Mouse (Mus musculus) hindbrain, embryonic 16.5 days (tissue): ENCODE results near the gene Pclaf. TPM values are rescaled to one million over a fixed set of nuclear protein-coding genes. Genes with fewer than 3 reads are reported as not detected.

Experiments used
- ATAC-seq: fragments of 200-750 bp; cut with Nextera tagmentation; 2 replicates; pipeline ENCODE4 v1.8.0; 2017; ENCODE audit warnings: moderate TSS enrichment, moderate library complexity
- H3K27ac ChIP-seq: fragments of 300-500 bp; sonication (generic); 2 replicates; pipeline ENCODE4 v1.5.1; 2014; ENCODE audit warnings: low read depth, mild to moderate bottlenecking, control low read depth, low read length, moderate library complexity
- H3K27me3 ChIP-seq: fragments of 300-500 bp; sonication (generic); replicated peaks from 2 replicates; pipeline ENCODE4 v1.6.1; 2014; ENCODE audit warnings: low read length; ENCODE audit not compliant: control insufficient read depth, insufficient read depth
- H3K36me3 ChIP-seq: fragments of 300-500 bp; sonication (generic); 2 replicates; pipeline ENCODE4 v1.6.1; 2014; ENCODE audit warnings: mild to moderate bottlenecking, low read length, moderate library complexity, mixed read lengths; ENCODE audit not compliant: control insufficient read depth, insufficient read depth
- H3K4me1 ChIP-seq: fragments of 300-500 bp; sonication (generic); 2 replicates; pipeline ENCODE4 v1.6.1; 2014; ENCODE audit warnings: low read depth, low read length; ENCODE audit not compliant: control insufficient read depth, insufficient read depth
- H3K4me2 ChIP-seq: fragments of 300-500 bp; sonication (generic); 2 replicates; pipeline ENCODE4 v1.6.1; 2014; ENCODE audit warnings: mild to moderate bottlenecking, low read length, control low read depth, moderate library complexity
- H3K4me3 ChIP-seq: fragments of 300-500 bp; sonication (generic); 2 replicates; pipeline ENCODE4 v1.5.1; 2014; ENCODE audit warnings: mild to moderate bottlenecking, low read length, control low read depth, moderate library complexity
- H3K9ac ChIP-seq: fragments of 300-500 bp; sonication (generic); 2 replicates; pipeline ENCODE4 v1.6.1; 2014; ENCODE audit warnings: low read depth, mild to moderate bottlenecking, control low read depth, low read length, moderate library complexity
- H3K9me3 ChIP-seq: fragments of 300-500 bp; sonication (generic); 2 replicates; pipeline ENCODE4 v1.6.1; 2014; ENCODE audit warnings: mild to moderate bottlenecking, low read length, moderate library complexity; ENCODE audit not compliant: control insufficient read depth
- WGBS: fragments of 180-500 bp; shearing (Covaris S2); extraction: QIAGEN DNeasy Blood & Tissue Kit; methylation state at CpG from one replicate; pipeline ENCODE4 v1.1.7; 2014; 5-methylcytosine and 5-hydroxymethylcytosine counted together
- polyA plus RNA-seq: library from polyadenylated mRNA; unstranded; fragments of >200 nt; fragmentation: Nextera tagmentation; extraction: Ambion mirVana; gene quantifications from 2 replicates; pipeline ENCODE4 v1.2.1, GENCODE M21; 2015

Pclaf gene
- polyA plus RNA-seq, result 24.4 and 28.9 TPM in 2 replicates

DNA sequence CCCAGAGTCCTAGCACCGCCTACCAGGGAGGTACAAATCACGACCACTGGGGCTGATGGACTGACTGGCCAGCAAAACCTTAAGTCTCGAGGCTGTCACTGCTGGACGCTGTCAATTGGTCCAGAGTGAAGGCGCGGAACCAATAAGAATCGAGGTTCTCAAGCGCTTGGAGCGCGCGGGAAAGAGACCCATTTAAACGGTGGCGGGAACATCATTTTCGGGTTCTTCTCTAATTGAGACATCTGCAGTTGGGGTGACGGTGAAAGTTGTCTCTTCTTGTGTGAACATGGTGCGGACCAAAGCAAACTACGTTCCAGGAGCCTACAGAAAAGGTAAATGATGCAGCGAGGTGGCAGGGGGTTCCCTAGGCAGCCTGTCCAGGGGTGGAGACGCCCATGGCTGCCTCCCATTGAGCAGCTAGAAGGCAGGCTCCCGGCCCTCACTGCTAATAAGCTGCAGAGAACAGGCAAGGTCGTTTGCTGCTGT lies at the start of gene Pclaf:
Gene Pclaf (plus strand): TSS at position 95 of the 486 bp plus-strand sequence.
- Histone ChIP-seq H3K36me3 (no peaks in the 10 kb centered on the region), H3K4me3 (peak within 1 kb of the TSS; percentile 43), H3K27ac (no peak within 1 kb of the TSS), H3K9me3 (no peaks in the 10 kb centered on the region), H3K4me2 (peak within 1 kb of the TSS; percentile 84), H3K27me3 (no peaks in the 10 kb centered on the region), H3K9ac (peak within 1 kb of the TSS; percentile 19), H3K4me1 (peaks cover 8% of the 10 kb centered on the region)
- under 1% methylated on average over 21 of the region's 21 CpGs for WGBS
- ATAC-seq, result peak; percentile 92

DNA sequence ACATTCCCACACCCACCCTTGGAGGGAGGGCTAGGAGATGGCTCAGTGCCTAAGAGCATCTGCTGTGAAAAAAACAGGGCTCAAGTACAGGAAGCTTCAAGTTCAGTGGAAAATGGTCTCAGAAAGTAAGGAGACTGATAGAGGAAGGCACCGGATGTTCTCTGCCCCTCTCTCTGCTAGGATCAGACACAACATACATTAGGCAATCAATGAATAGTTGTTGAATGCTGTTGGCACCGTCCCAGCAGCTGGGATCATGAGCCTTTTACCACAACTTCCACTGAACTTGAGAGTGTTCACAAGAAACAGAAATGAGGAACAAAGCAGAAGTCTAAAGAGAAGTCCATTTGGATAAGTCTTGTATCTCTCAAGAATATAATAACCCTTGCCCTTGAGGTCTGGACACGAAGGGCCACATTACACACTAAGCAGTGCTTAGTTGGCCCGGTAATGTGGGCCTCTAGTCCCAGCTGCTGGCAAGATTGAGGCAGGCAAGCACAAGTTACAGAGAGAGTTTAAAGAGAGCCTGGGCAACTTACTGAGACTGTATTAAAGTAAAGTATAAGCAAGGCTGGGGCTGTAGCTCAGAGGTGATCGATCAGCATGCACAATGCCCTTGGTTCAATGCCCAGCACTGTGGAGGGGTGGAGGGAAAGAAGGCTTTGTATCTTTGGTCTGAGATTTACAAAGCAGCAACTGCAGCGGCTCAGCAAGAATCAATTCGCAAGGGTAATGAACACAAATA lies 45.4 kb upstream of the Pclaf start:
- Histone ChIP-seq H3K4me2 (no peak overlapping the region), H3K9me3 (no peaks in the 10 kb centered on the region), H3K9ac (no peak overlapping the region; the same call in 1 of the 2 replicates), H3K4me1 (peaks cover 11% of the 10 kb centered on the region), H3K27ac (peak overlapping the region; percentile 48), H3K4me3 (no peak overlapping the region), H3K36me3 (0 out of 2 replicates have a peak, but pooled peaks cover 2% of the 10 kb centered on the region), H3K27me3 (no peaks in the 10 kb centered on the region)
- 34% methylated on average over 7 of the region's 7 CpGs for WGBS
- peak; percentile 72 for ATAC-seq

DNA sequence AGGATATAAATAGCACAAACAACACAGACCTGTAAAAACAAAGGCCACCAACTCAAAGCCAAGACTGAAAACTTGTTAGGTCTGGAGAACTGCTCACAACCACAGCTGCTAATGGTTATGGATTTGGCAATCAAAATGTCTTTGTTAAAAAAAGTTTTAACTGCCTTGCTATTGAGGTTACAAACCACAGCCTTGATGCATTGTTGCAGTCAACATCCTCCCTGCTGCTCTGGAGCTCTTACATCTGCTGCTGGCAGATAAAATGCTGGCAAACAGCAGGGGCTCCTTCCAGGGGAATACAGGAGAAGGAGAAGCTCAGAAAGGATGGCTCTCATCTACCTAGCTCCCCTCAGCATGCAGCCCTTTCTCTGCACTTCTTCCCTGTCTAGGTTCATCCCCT lies 41.9 kb upstream of the Pclaf start:
- Histone ChIP-seq H3K4me3 (no peak overlapping the region), H3K4me1 (peaks cover 11% of the 10 kb centered on the region), H3K36me3 (peaks cover 8% of the 10 kb centered on the region; the same call in 1 of the 2 replicates), H3K27me3 (no peaks in the 10 kb centered on the region), H3K9me3 (no peaks in the 10 kb centered on the region), H3K27ac (no peak overlapping the region), H3K9ac (no peak overlapping the region), H3K4me2 (no peak overlapping the region)
- no peak for ATAC-seq

DNA sequence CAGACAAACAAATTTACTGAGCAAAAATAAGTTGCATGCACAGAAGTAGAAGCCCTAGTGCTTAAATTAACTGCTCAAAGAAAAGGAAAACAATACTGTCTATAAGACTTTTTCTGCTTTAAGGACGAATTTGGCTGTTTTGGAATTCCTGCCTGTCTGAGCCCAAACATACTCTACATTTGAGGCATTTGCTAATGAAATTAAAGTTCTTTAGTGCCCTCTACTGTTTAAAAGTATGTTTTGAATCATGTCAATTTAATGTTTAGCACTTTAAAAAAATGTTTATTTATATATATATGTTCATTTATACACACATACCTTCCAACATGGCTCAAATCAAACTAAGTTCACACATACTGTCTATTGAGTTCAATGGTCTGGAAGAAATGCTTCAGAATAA lies 39.8 kb upstream of the Pclaf start:
- 0% methylated on average over 1 of the region's 1 CpGs for WGBS

DNA sequence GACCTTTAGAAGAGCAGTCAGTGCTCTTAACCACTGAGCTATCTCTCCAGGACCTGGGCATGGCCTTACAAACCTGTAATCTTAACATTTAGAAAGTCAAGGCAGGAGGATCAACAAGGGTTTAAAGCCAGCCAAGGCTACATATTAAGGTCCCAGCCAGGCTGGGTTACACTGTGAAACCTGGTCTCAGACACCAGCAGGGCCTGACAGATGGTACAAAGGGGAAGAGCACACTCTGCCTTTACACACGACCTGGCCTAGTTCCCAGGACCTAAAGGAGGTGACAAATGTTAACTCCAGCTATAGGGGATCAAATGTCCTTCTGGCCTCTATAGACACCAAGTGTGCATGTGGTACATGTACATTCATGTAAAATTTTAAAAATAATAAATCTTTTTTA lies 30.4 kb upstream of the Pclaf start:
- H3K27me3 ChIP-seq, result no peaks in the 10 kb centered on the region
- no peak overlapping the region for H3K9ac ChIP-seq
- no peak overlapping the region for H3K27ac ChIP-seq
- no peak overlapping the region for H3K4me2 ChIP-seq
- no peak overlapping the region for H3K4me3 ChIP-seq
- H3K4me1 ChIP-seq, result no peaks in the 10 kb centered on the region
- WGBS, result 63% methylated on average over 1 of the region's 1 CpGs
- ATAC-seq, result no peak
- no peaks in the 10 kb centered on the region for H3K9me3 ChIP-seq
- peaks cover 28% of the 10 kb centered on the region for H3K36me3 ChIP-seq

More for the DNA sequence above, 39.8 kb upstream of the Pclaf start:
- no peak for ATAC-seq
- no peaks in the 10 kb centered on the region for H3K9me3 ChIP-seq
- H3K36me3 ChIP-seq, result peaks cover 10% of the 10 kb centered on the region
- H3K4me1 ChIP-seq, result peaks cover 4% of the 10 kb centered on the region
- no peak overlapping the region for H3K27ac ChIP-seq
- no peak overlapping the region for H3K4me3 ChIP-seq
- H3K4me2 ChIP-seq, result no peak overlapping the region
- H3K27me3 ChIP-seq, result no peaks in the 10 kb centered on the region
- no peak overlapping the region for H3K9ac ChIP-seq

DNA sequence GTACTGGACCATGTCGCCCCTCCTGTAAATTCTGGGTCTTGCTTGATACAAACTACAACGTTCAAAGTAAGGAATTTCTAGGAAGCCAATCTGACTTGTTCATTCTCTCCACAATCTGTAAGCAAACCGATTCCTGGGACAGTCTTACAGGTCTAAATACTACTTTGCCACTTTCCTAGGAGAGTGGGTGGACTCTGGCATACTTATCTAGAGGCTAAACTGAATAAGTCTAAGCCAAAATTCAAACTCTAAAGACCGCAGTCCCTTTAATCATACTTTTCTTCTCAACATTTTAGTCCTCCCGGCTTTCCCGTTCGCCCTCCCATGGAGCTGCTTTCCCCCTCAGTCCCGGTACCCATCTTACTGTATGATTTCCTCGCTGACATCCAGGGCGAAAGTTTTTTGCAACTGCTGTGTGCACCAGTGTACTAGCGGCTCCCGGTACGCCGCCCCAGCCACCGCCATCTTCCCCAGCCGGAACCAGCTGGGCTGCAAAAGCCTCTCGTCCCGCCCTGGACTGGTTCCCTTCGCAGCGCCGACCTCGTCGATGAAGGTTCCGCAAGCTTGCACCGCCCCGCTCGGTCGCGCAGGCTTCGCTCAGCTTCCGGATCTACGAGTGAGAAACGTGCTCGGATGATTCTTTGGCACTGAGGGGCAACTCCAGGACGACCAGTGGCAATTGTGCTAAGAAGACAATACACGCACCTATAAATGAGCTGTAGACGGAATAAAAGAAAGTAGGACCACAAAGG lies 5.3 kb upstream of the Pclaf start:
- Histone ChIP-seq H3K4me2 (peak overlapping the region; percentile 91), H3K36me3 (no peaks in the 10 kb centered on the region), H3K27me3 (no peaks in the 10 kb centered on the region), H3K27ac (peak overlapping the region; percentile 75), H3K9me3 (no peaks in the 10 kb centered on the region), H3K9ac (peak overlapping the region; percentile 78), H3K4me3 (peak overlapping the region; percentile 76), H3K4me1 (peaks cover 9% of the 10 kb centered on the region)
- WGBS, result under 1% methylated on average over 37 of the region's 37 CpGs
- ATAC-seq, result peak; percentile 99

DNA sequence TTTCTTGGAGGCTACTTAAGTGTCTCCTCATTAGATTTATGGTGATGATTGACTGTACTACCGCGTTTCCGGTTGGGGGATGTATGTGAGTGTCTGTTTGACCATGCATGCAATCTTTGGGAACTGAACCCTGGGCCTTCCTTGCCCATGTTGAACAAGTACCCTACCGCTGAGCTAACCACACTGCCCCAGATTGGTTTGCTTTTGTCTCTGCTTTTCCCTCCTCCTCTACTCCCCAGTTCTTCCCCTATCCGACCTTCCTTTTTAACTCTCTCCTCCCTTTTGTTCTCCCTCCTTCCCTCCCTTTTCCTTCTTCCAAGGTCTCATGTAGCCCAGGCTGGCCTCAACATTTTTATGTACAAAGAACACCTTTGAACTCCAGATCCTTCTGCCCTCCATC lies 1.1 kb downstream of the Pclaf start:
- H3K36me3 ChIP-seq, result no peaks in the 10 kb centered on the region
- peaks cover 5% of the 10 kb centered on the region for H3K4me1 ChIP-seq
- no peaks in the 10 kb centered on the region for H3K27me3 ChIP-seq
- H3K4me2 ChIP-seq, result peak overlapping the region; percentile 37
- H3K27ac ChIP-seq, result no peak overlapping the region
- 8% methylated on average over 5 of the region's 5 CpGs for WGBS
- peak overlapping the region; percentile 43 for H3K4me3 ChIP-seq
- no peak overlapping the region for H3K9ac ChIP-seq
- H3K9me3 ChIP-seq, result no peaks in the 10 kb centered on the region
- no peak for ATAC-seq

DNA sequence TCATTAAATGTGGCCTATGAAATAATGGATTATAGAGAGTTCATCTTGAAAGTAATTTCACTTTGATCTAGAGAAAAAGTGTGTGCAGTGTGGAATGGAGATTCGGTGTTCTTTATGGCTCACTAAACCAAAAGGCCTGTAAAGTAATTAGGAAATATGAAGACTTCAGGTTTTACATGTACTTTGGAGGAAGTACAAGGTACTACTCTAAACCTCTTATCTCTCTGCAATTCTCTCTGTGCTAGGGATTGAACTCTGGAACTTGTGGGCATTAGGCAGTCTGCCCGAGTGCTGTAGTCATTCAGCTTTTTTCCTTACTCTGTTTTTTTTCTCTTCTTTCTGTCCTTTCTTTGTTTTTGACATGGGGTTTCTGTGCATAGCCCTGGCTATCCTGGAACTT lies 6.9 kb downstream of the Pclaf start:
- H3K27ac ChIP-seq, result no peak overlapping the region
- no peaks in the 10 kb centered on the region for H3K27me3 ChIP-seq
- no peaks in the 10 kb centered on the region for H3K36me3 ChIP-seq
- ATAC-seq, result no peak
- no peaks in the 10 kb centered on the region for H3K4me1 ChIP-seq
- H3K4me2 ChIP-seq, result no peak overlapping the region
- H3K9me3 ChIP-seq, result no peaks in the 10 kb centered on the region
- 88% methylated on average over 2 of the region's 2 CpGs for WGBS
- H3K9ac ChIP-seq, result no peak overlapping the region
- no peak overlapping the region for H3K4me3 ChIP-seq

DNA sequence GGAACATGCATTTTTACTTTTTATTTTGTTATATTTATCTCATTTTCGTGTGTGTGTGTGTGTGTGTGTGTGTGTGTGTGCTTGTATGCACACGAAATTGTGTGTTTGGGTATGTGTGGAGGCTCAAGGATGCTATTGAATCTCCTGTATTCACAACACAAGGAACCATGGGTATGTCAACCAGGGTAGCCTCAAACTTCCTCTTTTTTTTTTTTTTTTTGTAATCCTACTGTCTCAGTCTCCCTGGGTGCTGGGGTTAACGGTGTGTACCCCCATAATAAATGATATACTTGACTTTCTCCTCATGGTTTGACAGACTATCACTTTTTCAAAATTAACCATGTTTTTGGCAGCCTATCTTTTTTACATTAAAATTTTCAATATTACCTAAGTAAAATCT lies 12.8 kb downstream of the Pclaf start:
- no peak overlapping the region for H3K4me3 ChIP-seq
- H3K4me1 ChIP-seq, result peaks cover 5% of the 10 kb centered on the region
- H3K9me3 ChIP-seq, result no peaks in the 10 kb centered on the region
- no peaks in the 10 kb centered on the region for H3K27me3 ChIP-seq
- no peaks in the 10 kb centered on the region for H3K36me3 ChIP-seq
- WGBS, result 93% methylated on average over 3 of the region's 3 CpGs
- no peak overlapping the region for H3K27ac ChIP-seq
- no peak for ATAC-seq
- no peak overlapping the region for H3K4me2 ChIP-seq
- no peak overlapping the region for H3K9ac ChIP-seq
